Mouse (Mus musculus): Measurements from ENCODE around the gene E130208F15Rik.

GRCm38 (mm10) chr7:30274383-30274782 is 47.2 kb upstream of the E130208F15Rik start:
- TF ChIP-seq GATA1 (IDR thresholded peaks at IDR 0.05; ENCODE audit: borderline replicate concordance, low read length) (no peak), FLI1 (IDR thresholded peaks at IDR 0.05; ENCODE audit: low read length) (no peak)

Measured in megakaryocyte, embryonic 14.5 days (primary cell).